In the genomic region with DNA sequence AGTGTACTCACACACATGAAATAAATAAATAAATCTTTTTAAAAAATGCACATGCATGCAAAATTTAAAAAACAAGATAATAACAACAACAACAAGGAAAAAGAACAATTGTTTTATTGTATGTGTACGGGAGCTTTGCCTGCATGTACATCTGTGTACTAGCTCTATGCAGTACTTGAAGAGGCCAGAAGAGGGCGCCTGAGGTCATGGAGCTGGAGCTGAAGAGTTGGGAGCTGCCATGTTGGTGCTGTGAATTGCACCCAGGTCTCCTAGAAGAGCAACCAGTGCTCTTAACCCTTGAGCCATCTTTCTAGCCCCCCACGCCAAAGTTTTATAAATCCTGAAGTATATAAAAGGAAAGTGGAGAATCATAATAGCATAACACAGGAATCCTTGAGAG, we compare ENCODE assay signal across 9 mouse cellular contexts. TPM values are rescaled to one million over a fixed set of nuclear protein-coding genes. Genes with fewer than 3 reads are reported as not detected.
A peak's percentile ranks its signal among the peaks of the same experiment; 100 is the strongest.
DNase-seq lines count a peak whose midpoint lies in the region; ATAC-seq and TF ChIP-seq lines count a peak whose summit lies in the region.
"Had no signal": no experiment of that assay in that cellular context is flagged by ENCODE, and none has a peak within 500 bp of the region (broad histone marks: within the 10 kb centered on the region; RNA-seq: fewer than 3 reads in every experiment).

No protein-coding gene starts in this region.

- no peaks in the 10 kb centered on the region for H3K79me2 ChIP-seq in liver, adult 2 months (ENCODE audit: control insufficient read depth, insufficient read depth, low read length)

- H3K9ac ChIP-seq in liver, adult 2 months (ENCODE audit: low read depth, low read length) = no peak overlapping the region
- H3K9ac ChIP-seq in liver, embryonic 11.5 days (ENCODE audit: low read depth, low read length) = no peak overlapping the region
- H3K9ac ChIP-seq: neural tube, embryonic 12.5 days had no signal

- no peak overlapping the region for H3K27ac ChIP-seq in liver, adult 2 months (replicated peaks; ENCODE audit: insufficient read depth, low read depth, low read length)
- no peak overlapping the region for H3K27ac ChIP-seq in liver, embryonic 11.5 days (ENCODE audit: low read depth, low read length)
- H3K27ac ChIP-seq: neural tube, embryonic 12.5 days had no signal

- ATAC-seq in liver, embryonic 11.5 days (replicated peaks; ENCODE audit: low FRiP score) = no peak

- no peaks in the 10 kb centered on the region for H3K4me1 ChIP-seq in liver, adult 2 months (ENCODE audit: control insufficient read depth, insufficient read depth, low read length)
- H3K4me1 ChIP-seq in liver, embryonic 11.5 days (replicated peaks; ENCODE audit: control insufficient read depth, insufficient read depth, low read length) = peaks cover 6% of the 10 kb centered on the region; the same call in 1 of the 2 replicates

- peaks cover 4% of the 10 kb centered on the region; the same call in 1 of the 2 replicates for H3K9me3 ChIP-seq in liver, embryonic 11.5 days (ENCODE audit: control insufficient read depth, low read length)

- TF ChIP-seq POLR2A in liver, adult 2 months (IDR thresholded peaks at IDR 0.05; ENCODE audit: extremely low read depth, insufficient read depth, low read length) = no peak

- no peaks in the 10 kb centered on the region for H3K36me3 ChIP-seq in liver, adult 2 months (ENCODE audit: control insufficient read depth, insufficient read depth, low read length)
- no peaks in the 10 kb centered on the region for H3K36me3 ChIP-seq in liver, embryonic 11.5 days (ENCODE audit: control insufficient read depth, insufficient read depth, low read length)
- H3K36me3 ChIP-seq: neural tube, embryonic 12.5 days had no signal

- no peak overlapping the region for H3K4me3 ChIP-seq in liver, adult 2 months (ENCODE audit: insufficient read depth, low read depth, low read length)
- no peak overlapping the region for H3K4me3 ChIP-seq in liver, embryonic 11.5 days (ENCODE audit: low read depth, low read length)
- H3K4me3 ChIP-seq: neural tube, embryonic 12.5 days had no signal

- peak; percentile 20 for DNase-seq in adrenal gland, postnatal 25 days
- DNase-seq in adrenal gland, adult 8-10 months = no peak
- no peak for DNase-seq in liver, adult 2 months (ENCODE audit: extremely low read depth, low read depth, low spot score)
- DNase-seq in liver, embryonic 11.5 days (ENCODE audit: low spot score) = no peak
- DNase-seq in brain, adult 2 months (ENCODE audit: low read depth, low spot score) = peak; percentile 34
- DNase-seq in retina, embryonic 14.5 days (ENCODE audit: low spot score) = peak; percentile 67
- DNase-seq in cerebellum, adult 11 months = no peak
- DNase-seq in layer of hippocampus, adult 9-10 months (ENCODE audit: low spot score) = no peak

- TF ChIP-seq CTCF in liver, adult 2 months (IDR thresholded peaks at IDR 0.05; ENCODE audit: low read depth, low read length) = peak; percentile 76

- no peak overlapping the region for H3K4me2 ChIP-seq in liver, embryonic 11.5 days
- H3K4me2 ChIP-seq: neural tube, embryonic 12.5 days had no signal

- no peaks in the 10 kb centered on the region for H3K27me3 ChIP-seq in liver, adult 2 months (ENCODE audit: control insufficient read depth, insufficient read depth, low read length)
- H3K27me3 ChIP-seq in liver, embryonic 11.5 days (replicated peaks; ENCODE audit: control insufficient read depth, insufficient read depth, low read length) = peaks cover 2% of the 10 kb centered on the region; the same call in 1 of the 2 replicates
- H3K27me3 ChIP-seq: neural tube, embryonic 12.5 days had no signal

- 71% methylated on average over 3 of the region's 3 CpGs for WGBS in liver, adult 2 months
- 57% methylated on average over 3 of the region's 3 CpGs for WGBS in liver, embryonic 11.5 days

RNA-seq across cellular contexts. Expression of gene H3f3a, which starts 39.1 kb away (rescaled TPM):
- 739 and 836 TPM in 2 replicates for total RNA-seq in adrenal gland, postnatal 25 days (2021)
- total RNA-seq in adrenal gland, adult 8-10 months (2022) = 100 to 1,000 TPM; 575 to 749 (median 648) TPM
- total RNA-seq in liver, adult 2 months (2014; rRNA removed) = 264 and 310 TPM in 2 replicates
- polyA plus RNA-seq in liver, adult 2 months (2012; rRNA removed) = 147 and 153 TPM in 2 replicates
- polyA plus RNA-seq in liver, embryonic 11.5 days (2014; fragmentation: Nextera tagmentation; extraction: Ambion mirVana) = 1,897 and 1,996 TPM in 2 replicates

RNA-seq across cellular contexts. Expression of gene Acbd3, which starts 48.8 kb away (rescaled TPM):
- 45.5 and 48.8 TPM in 2 replicates for total RNA-seq in adrenal gland, postnatal 25 days (2021)
- total RNA-seq in adrenal gland, adult 8-10 months (2022) = 10 to 100 TPM; 48.1 to 51.3 (median 50.6) TPM
- total RNA-seq in liver, adult 2 months (2014; rRNA removed) = 13.1 and 13.7 TPM in 2 replicates
- 5.7 and 6.3 TPM in 2 replicates for polyA plus RNA-seq in liver, adult 2 months (2012; rRNA removed)
- 17.5 and 18.4 TPM in 2 replicates for polyA plus RNA-seq in liver, embryonic 11.5 days (2014; fragmentation: Nextera tagmentation; extraction: Ambion mirVana)

Comparison
In these comparisons a context has a peak if more than half of its experiments do, and no peak if none do; other contexts are left out.
1. DNase-seq: peak in adrenal gland, postnatal 25 days (single experiment), brain, adult 2 months (single experiment) and retina, embryonic 14.5 days (single experiment); none in adrenal gland, adult 8-10 months (single experiment), liver, adult 2 months (single experiment), liver, embryonic 11.5 days (single experiment), cerebellum, adult 11 months (single experiment) and layer of hippocampus, adult 9-10 months (single experiment).